Mouse (Mus musculus) stomach, postnatal 0 days (tissue): ENCODE data around the gene Dock1.

ENCODE experiments used
- CTCF ChIP-seq: IDR thresholded peaks from 2 replicates; pipeline ENCODE4 v1.5.1; 2016; ENCODE audit warnings: antibody characterized with exemption, low read depth, mild to moderate bottlenecking, moderate library complexity
- EP300 ChIP-seq: optimal IDR thresholded peaks from 2 replicates; pipeline ENCODE3; 2016; ENCODE audit warnings: antibody characterized with exemption

- no peak for TF ChIP-seq CTCF
- TF ChIP-seq EP300 = no peak
These were observed 320.5 kb downstream of the Dock1 start for GRCm38 (mm10) chr7:134990911-134991310.
